Mouse (Mus musculus): ENCODE measurements around the gene Siah2.

The Siah2 gene

GRCm38 (mm10) chr3:58696806-58697205, 4.6 kb upstream of the Siah2 start:
- intact Hi-C loops (cut with DNase I): no loop called here

DNA sequence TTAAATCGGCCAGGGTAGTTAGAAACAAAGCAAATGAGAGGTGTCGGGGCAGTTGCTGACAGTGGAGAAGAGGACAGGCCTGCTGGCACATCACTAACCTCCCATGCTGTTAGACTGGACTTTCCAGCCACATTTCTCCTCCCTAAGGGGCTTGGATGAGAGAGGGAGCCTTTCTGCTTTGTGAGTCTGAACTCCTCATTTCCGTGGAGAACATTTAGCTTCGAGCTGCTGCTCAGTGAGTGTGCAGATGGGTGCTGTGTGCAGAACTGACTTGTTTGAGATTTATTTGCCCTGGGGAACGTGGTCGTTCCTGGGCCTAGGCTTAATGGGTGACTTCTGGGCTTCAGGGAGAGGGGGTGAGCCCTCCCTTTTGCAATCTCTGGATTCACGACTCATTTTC, 3.3 kb upstream of the Siah2 start:
- intact Hi-C loops (cut with DNase I): no loop called here

- intact Hi-C loops (cut with DNase I): no loop called here
These were observed 2.8 kb upstream of the Siah2 start for GRCm38 (mm10) chr3:58695044-58695443.

GRCm38 (mm10) chr3:58693331-58693730, 1.1 kb upstream of the Siah2 start:
- intact Hi-C loops (cut with DNase I): loop anchor here (5.0 kb wide), 1 partner anchor 36 kb away; no protein-coding TSS in a partner anchor

- intact Hi-C loops (cut with DNase I): loop anchor here (5.0 kb wide), 1 partner anchor 34 kb away; no protein-coding TSS in a partner anchor
These were observed 743 bp downstream of the Siah2 start for GRCm38 (mm10) chr3:58691374-58691939.

GRCm38 (mm10) chr3:58690619-58691373, 1.4 kb downstream of the Siah2 start:
- intact Hi-C loops (cut with DNase I): loop anchor here (5.0 kb wide), 1 partner anchor 33 kb away; no protein-coding TSS in a partner anchor

- intact Hi-C loops (cut with DNase I): loop anchor here (5.0 kb wide), 1 partner anchor 32 kb away; no protein-coding TSS in a partner anchor
These were observed 2.5 kb downstream of the Siah2 start for GRCm38 (mm10) chr3:58689721-58690120.

DNA sequence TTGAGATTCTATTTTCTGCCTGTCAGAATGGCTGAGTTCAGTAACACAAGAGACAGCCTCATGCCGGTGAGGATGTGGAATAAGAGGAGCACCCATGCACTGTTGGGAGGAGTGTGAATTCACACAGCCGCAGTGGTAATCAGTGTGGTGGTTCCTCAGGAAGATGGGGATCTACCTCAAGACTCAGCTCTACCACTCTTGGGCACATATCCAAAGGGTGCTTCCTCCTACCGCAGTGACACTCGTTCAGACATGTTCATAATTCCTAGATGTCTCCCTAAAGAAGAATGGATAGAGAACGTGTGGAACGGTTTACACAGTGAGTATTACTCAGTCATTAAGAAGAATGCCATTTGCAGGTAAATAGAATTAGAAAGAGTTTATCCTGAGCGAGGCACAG, 3.1 kb downstream of the Siah2 start:
- intact Hi-C loops (cut with DNase I): no loop called here

DNA sequence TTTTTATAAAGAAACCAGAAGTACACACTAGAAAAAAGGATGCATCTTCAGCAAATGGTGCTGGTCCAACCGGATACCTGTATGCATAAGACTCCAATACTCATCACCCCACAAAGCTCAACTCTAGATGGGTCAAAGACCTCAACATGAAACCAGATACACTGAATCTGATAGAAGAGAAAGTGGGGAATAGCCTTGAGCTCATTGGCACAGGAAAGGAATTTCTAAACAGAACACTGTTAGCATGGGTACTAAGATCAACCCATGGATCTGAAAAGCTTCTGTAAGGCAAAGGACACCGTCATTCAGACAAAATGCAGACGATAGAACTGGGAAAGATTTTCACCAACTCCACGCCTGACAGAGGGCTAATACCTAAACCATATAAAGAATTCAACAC, 3.6 kb downstream of the Siah2 start:
- intact Hi-C loops (cut with DNase I): no loop called here

DNA sequence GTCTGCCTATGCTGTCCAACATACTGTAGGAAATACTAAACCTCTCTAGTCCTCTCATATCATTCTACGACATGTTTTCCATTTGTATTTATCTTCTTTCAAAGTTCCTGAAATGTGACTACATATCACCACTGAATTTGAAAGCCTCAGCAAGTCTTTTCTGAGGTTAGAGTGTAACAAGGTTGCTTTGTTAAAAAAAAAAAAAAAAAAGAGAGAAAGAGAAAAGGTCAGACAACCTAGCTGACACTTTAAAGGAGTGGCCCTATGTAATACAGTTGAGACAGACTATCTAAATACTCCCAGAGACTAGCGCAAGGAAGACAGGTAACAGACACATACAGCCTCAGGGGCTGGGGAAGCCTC, 5.3 kb downstream of the Siah2 start:
- intact Hi-C loops (cut with DNase I): no loop called here

DNA sequence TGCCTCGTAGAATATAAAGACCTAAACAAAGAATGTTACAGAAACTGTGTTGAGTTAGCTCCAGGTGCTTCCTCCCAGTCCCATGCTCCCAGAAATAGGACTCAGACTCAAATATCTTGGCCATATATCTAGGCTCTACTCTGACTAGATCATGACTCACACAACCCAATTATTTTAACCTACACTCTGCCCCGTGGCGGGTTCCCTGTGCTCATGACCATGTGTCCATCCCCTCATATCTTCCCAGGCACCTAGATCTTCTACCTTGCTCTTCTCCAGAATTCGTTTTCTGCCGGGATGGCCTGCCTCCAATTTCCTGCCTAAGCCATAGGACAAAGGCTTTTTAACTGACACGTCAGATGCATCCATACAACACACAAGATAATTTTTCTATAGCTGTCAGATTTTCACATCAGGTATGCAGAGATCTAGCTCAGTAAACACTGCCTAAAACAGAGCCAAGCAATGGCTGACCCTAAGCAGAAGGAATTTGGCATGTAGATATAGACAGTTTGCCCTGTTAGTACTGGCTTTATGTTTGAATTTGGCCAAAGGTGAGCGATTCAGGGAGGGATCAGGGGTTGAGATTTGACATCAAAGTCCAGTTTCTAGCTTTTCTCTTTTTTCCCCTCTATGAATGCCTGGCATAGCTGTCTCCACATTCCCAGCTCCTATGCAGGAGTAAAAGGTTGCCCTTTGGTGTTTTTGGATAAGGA, 5.8 kb downstream of the Siah2 start:
- intact Hi-C loops (cut with DNase I): no loop called here

DNA sequence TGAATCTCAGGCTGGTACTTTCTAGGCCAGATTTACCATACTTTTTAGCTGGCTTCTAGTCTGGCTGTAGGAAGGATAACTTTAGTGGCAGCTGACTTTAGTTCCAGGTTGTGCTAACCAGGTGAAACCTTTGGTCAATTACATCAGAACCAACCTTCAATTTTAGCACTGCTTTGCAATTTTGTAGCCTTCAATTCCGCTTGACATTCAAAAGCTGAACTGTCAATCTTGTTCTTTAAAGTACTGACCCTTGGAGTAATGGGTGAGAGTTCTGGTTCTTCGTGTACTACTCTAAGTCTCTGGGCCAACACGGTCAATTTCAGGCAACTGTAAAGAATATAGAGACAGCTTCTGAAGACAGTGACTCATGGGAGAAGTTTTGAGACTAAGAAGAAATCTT, 6.8 kb downstream of the Siah2 start:
- intact Hi-C loops (cut with DNase I): no loop called here

DNA sequence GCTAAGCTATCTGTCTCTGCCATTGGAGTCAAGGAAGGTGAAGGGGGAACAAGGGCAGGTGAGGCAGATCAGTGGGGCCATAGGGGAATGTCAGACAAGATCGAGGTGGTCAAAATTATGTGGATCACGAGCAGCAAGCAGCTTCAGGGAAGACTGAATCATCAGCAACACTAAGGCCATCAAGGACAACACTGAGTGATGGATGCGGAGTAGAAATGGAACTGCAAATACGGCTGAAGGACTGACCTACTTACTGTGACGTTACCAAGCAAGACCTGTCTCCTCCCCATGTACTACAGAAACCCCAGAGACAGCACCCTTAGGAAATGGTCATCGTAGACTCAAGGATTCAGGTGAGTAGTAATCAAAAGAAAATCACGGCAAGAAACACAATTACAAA, 8.9 kb downstream of the Siah2 start:
- intact Hi-C loops (cut with DNase I): no loop called here

GRCm38 (mm10) chr3:58682336-58682735, 9.9 kb downstream of the Siah2 start:
- intact Hi-C loops (cut with DNase I): no loop called here

- intact Hi-C loops (cut with DNase I): no loop called here
These were observed 10.4 kb downstream of the Siah2 start for GRCm38 (mm10) chr3:58681831-58682230.

DNA sequence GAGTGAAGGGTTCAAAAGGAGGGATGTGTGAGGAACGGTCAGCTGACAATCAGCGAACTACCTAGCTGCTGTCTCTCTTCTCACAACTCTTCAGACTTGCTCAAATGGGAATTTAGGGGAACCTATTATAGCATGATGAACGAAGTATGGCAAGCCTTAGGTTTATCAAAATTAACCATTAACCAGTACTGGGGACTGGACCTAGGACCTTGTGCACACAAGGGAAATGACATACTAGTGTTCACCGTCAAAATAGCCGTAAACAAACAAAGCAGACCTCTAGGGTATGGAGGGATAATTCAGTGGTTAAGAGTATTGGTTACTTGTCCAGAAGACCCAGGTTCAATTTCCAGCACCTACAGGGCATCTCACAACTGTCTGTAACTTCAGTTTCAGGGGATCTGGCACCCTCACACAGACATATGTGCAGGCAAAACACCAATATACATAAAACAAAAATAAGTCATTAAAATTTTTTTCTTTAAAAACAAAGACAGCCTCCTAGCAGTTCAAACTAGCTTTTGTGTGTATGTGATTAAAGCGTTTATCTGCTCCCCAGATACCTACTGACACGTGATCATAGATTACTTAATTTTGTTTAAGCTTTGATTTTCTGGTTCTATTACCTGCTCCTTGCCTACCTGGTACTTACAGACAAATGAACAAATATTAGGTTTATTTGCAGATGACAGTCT, 11.1 kb downstream of the Siah2 start:
- intact Hi-C loops (cut with DNase I): no loop called here

DNA sequence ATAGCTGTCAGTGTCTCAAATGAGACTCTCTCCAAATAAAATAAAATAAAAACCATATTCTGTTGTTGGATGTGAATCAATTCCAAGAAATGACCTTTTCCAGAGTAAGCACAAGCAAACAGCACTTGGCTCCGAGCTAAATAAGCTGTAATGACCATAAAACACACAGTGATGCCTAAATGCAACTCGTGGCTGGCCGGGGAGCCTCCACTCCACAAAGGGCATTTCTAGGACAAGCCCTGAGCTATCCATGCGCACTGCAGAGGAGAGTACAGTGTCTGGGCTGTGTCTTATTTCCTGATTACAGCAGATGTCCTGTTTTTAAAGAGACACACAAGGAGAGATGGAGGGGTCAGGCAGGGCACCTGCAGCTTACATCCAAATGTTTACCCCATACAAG, 12.2 kb downstream of the Siah2 start:
- intact Hi-C loops (cut with DNase I): no loop called here

DNA sequence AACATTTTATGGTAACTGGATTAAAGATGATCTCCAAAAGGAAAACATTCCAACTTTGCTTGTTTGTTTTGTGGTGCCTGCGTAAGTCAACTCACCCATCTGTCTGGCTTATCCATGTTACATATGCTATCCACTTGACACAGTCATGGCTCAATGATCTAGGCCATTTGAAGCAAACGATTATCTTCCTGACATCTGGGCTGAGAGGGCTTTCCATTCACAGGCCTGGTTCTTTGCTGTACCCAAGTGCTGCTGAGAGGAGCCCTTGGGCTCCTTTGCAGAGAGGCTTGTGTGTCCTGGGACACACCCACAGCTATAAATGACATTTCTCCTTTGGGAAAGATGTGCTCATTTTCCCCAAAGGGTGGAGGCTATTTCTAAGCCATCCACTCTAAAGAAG, 13.3 kb downstream of the Siah2 start:
- intact Hi-C loops (cut with DNase I): no loop called here

GRCm38 (mm10) chr3:58678384-58678783, 13.8 kb downstream of the Siah2 start:
- intact Hi-C loops (cut with DNase I): no loop called here

- intact Hi-C loops (cut with DNase I): no loop called here
These were observed 14.6 kb downstream of the Siah2 start for GRCm38 (mm10) chr3:58677615-58678014.

DNA sequence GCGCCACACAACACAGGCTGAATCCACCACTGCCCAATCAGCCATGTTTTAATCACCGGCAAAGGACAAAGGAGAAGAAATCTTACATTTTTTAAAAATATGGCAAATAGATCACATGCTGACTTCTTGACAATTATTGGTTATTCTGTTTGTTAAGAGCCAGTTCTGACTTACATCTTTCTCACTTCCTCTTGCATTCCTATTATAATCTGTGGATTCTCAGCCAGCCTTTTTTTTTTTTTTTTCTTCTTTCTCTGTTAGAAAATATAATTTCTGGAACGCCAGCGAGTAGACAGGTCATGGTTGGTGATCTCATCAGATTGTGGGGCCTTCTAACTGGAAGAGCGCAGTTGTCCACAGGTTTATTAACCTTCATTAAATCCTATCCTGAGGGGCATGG, 18.9 kb downstream of the Siah2 start:
- intact Hi-C loops (cut with DNase I): no loop called here

All from adrenal gland (tissue).